Mouse (Mus musculus): ENCODE measurements at regions not wholly inside any gene's neighbourhood (a gene's known extent, or its start where the extent isn't known, plus 50 kb on each side); places are given as distances from the start of the nearest gene placed in this dataset.

DNA sequence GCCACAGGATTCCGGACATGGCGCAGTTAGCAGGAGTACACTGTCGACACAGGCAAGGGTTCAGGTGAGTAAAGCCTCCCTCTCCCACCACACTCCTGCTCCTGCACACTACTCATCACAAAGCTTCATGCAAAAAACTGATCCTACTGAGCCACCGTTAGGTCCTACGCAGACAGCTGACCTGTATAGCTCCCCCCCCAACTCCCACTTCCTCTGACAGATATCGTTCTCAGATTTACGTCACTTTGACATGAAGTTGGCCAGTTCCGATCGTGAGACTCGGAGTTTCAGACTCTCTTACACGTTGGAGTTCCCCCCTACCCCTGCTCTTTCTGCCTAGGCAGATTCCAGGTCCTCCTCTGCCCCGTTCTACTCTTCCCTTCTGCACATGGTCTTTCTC lies 91.6 kb upstream of the Tmc1 start:
- Histone ChIP-seq H3K4me1 (ENCODE audit: control insufficient read depth, insufficient read depth, low read length) (peaks cover 2% of the 10 kb centered on the region; the same call in 1 of the 2 replicates), H3K27ac (ENCODE audit: insufficient read depth, low read depth, low read length) (no peak overlapping the region), H3K4me3 (ENCODE audit: insufficient read depth, low read depth, low read length) (no peak overlapping the region)
- WGBS = 92% methylated on average over 12 of the region's 12 CpGs
- TF ChIP-seq CTCF (IDR thresholded peaks at IDR 0.05; ENCODE audit: insufficient read depth, low read depth, low read length) (no peak), POLR2A (IDR thresholded peaks at IDR 0.05; ENCODE audit: insufficient read depth, low read depth, low read length) (no peak)

GRCm38 (mm10) chr19:21043958-21044357 lies 90.0 kb upstream of the Tmc1 start:
- Histone ChIP-seq H3K4me1 (ENCODE audit: control insufficient read depth, insufficient read depth, low read length) (peaks cover 2% of the 10 kb centered on the region; the same call in 1 of the 2 replicates), H3K27ac (ENCODE audit: insufficient read depth, low read depth, low read length) (no peak overlapping the region), H3K4me3 (ENCODE audit: insufficient read depth, low read depth, low read length) (no peak overlapping the region)
- WGBS = 95% methylated on average over 4 of the region's 4 CpGs
- no peak for TF ChIP-seq POLR2A (IDR thresholded peaks at IDR 0.05; ENCODE audit: insufficient read depth, low read depth, low read length)
- no peak for TF ChIP-seq CTCF (IDR thresholded peaks at IDR 0.05; ENCODE audit: insufficient read depth, low read depth, low read length)

GRCm38 (mm10) chr19:21042536-21042935 lies 88.5 kb upstream of the Tmc1 start:
- H3K4me1 ChIP-seq (ENCODE audit: control insufficient read depth, insufficient read depth, low read length) = no peaks in the 10 kb centered on the region
- 81% methylated on average over 3 of the region's 3 CpGs for WGBS
- no peak overlapping the region for H3K27ac ChIP-seq (ENCODE audit: insufficient read depth, low read depth, low read length)
- TF ChIP-seq POLR2A (IDR thresholded peaks at IDR 0.05; ENCODE audit: insufficient read depth, low read depth, low read length) = no peak
- TF ChIP-seq CTCF (IDR thresholded peaks at IDR 0.05; ENCODE audit: insufficient read depth, low read depth, low read length) = no peak
- no peak overlapping the region for H3K4me3 ChIP-seq (ENCODE audit: insufficient read depth, low read depth, low read length)

- 41% methylated on average over 10 of the region's 10 CpGs for WGBS
- TF ChIP-seq CTCF (IDR thresholded peaks at IDR 0.05; ENCODE audit: insufficient read depth, low read depth, low read length) = no peak
- no peak for TF ChIP-seq POLR2A (IDR thresholded peaks at IDR 0.05; ENCODE audit: insufficient read depth, low read depth, low read length)
- H3K27ac ChIP-seq (ENCODE audit: insufficient read depth, low read depth, low read length) = no peak overlapping the region
These were observed 83.6 kb upstream of the Tmc1 start for GRCm38 (mm10) chr19:21037448-21038077.

GRCm38 (mm10) chr19:21036507-21037425 lies 82.8 kb upstream of the Tmc1 start:
- no peak overlapping the region for H3K4me3 ChIP-seq (ENCODE audit: insufficient read depth, low read depth, low read length)
- 56% methylated on average over 14 of the region's 14 CpGs for WGBS
- TF ChIP-seq POLR2A (IDR thresholded peaks at IDR 0.05; ENCODE audit: insufficient read depth, low read depth, low read length) (no peak), CTCF (IDR thresholded peaks at IDR 0.05; ENCODE audit: insufficient read depth, low read depth, low read length) (no peak)
- no peak overlapping the region for H3K27ac ChIP-seq (ENCODE audit: insufficient read depth, low read depth, low read length)
- no peaks in the 10 kb centered on the region for H3K4me1 ChIP-seq (ENCODE audit: control insufficient read depth, insufficient read depth, low read length)

More at GRCm38 (mm10) chr19:21037448-21038077, 83.6 kb upstream of the Tmc1 start:
- H3K4me3 ChIP-seq (ENCODE audit: insufficient read depth, low read depth, low read length) = no peak overlapping the region
- H3K4me1 ChIP-seq (ENCODE audit: control insufficient read depth, insufficient read depth, low read length) = no peaks in the 10 kb centered on the region

DNA sequence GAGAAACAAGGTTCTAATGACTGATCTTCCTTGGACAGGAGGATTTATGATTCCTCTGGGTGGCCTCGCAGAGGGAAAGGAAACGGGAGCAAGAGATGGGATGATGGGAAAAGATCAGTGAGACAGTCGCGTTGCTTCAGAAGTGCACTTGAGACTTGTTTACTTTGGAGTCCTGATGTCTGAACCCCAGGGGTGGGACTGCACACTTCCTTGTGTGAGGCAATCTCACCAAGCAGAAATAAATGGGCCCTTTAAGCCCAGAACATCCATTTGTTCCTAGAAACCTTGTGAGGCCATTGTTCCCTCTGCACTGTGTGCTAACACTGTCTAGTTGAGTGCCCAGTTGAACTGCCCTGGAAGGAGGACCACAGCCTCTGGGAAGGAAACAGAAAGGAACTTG lies 81.5 kb upstream of the Tmc1 start:
- TF ChIP-seq CTCF (IDR thresholded peaks at IDR 0.05; ENCODE audit: insufficient read depth, low read depth, low read length) = no peak
- no peak for TF ChIP-seq POLR2A (IDR thresholded peaks at IDR 0.05; ENCODE audit: insufficient read depth, low read depth, low read length)
- H3K4me1 ChIP-seq (ENCODE audit: control insufficient read depth, insufficient read depth, low read length) = no peaks in the 10 kb centered on the region
- no peak overlapping the region for H3K4me3 ChIP-seq (ENCODE audit: insufficient read depth, low read depth, low read length)
- H3K27ac ChIP-seq (ENCODE audit: insufficient read depth, low read depth, low read length) = no peak overlapping the region
- WGBS = 86% methylated on average over 4 of the region's 4 CpGs

GRCm38 (mm10) chr19:21033991-21034390 lies 80.0 kb upstream of the Tmc1 start:
- TF ChIP-seq CTCF (IDR thresholded peaks at IDR 0.05; ENCODE audit: insufficient read depth, low read depth, low read length) = no peak
- no peak for TF ChIP-seq POLR2A (IDR thresholded peaks at IDR 0.05; ENCODE audit: insufficient read depth, low read depth, low read length)
- no peak overlapping the region for H3K4me3 ChIP-seq (ENCODE audit: insufficient read depth, low read depth, low read length)
- H3K27ac ChIP-seq (ENCODE audit: insufficient read depth, low read depth, low read length) = no peak overlapping the region
- no peaks in the 10 kb centered on the region for H3K4me1 ChIP-seq (ENCODE audit: control insufficient read depth, insufficient read depth, low read length)
- 92% methylated on average over 3 of the region's 3 CpGs for WGBS

DNA sequence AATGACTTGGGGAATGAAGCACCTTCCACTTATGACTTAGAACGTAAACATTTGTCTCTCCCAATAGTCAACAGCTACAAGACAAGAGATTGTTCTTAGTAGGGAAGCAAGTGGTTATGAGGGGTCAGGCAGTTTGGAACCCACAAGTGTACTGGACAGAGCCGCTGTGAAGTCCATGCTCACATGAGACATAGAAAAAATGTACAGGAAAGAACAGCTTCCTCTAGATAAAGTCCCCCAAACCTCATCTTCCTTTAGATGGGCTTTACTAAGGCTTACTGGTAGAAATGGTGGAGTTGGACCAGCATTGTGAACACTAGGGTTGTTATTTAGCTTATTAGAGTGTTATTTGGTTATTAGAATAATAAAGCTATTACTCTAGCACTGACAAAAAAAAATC lies 78.6 kb upstream of the Tmc1 start:
- no peak for TF ChIP-seq POLR2A (IDR thresholded peaks at IDR 0.05; ENCODE audit: insufficient read depth, low read depth, low read length)
- TF ChIP-seq CTCF (IDR thresholded peaks at IDR 0.05; ENCODE audit: insufficient read depth, low read depth, low read length) = no peak
- H3K4me1 ChIP-seq (ENCODE audit: control insufficient read depth, insufficient read depth, low read length) = no peaks in the 10 kb centered on the region
- no peak overlapping the region for H3K27ac ChIP-seq (ENCODE audit: insufficient read depth, low read depth, low read length)
- H3K4me3 ChIP-seq (ENCODE audit: insufficient read depth, low read depth, low read length) = no peak overlapping the region
- 94% methylated on average over 2 of the region's 2 CpGs for WGBS

DNA sequence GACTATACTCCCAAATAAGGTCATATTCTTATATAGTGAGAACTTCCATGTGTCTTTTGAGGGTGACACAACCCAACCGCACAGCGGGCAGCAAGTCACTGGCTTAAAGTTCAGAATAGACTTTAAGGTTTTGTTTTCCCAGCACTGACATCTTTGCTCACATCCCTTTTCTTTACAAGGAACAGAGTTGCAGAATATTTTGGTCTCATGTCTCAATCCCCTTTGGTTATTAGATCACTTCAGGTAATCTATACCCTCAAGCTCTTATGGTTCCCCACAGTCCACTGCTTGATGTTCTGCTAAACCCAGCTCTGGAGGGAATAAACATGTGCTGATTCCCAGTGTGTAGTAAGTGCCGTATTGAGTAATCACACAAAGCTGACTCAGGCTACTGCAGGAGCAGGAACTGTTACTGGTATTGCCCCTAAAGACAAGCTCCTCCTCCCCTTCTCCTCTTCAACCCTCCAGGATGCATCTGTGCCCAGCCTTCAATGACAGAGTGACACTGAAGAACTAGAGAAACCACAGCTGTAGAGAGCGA lies 77.8 kb upstream of the Tmc1 start:
- no peaks in the 10 kb centered on the region for H3K4me1 ChIP-seq (ENCODE audit: control insufficient read depth, insufficient read depth, low read length)
- TF ChIP-seq POLR2A (IDR thresholded peaks at IDR 0.05; ENCODE audit: insufficient read depth, low read depth, low read length) (no peak), CTCF (IDR thresholded peaks at IDR 0.05; ENCODE audit: insufficient read depth, low read depth, low read length) (no peak)

More for the DNA sequence above, 77.8 kb upstream of the Tmc1 start:
- no peak overlapping the region for H3K4me3 ChIP-seq (ENCODE audit: insufficient read depth, low read depth, low read length)
- WGBS = 80% methylated on average over 4 of the region's 4 CpGs
- no peak overlapping the region for H3K27ac ChIP-seq (ENCODE audit: insufficient read depth, low read depth, low read length)
